Mouse (Mus musculus): Measurements from ENCODE around the gene Fam205a3.
"Not testable (repeated sequence)": the region's sequence is repeated elsewhere in the genome, so short reads cannot be mapped to it uniquely, and the experiment has no call there.

Fam205a3 gene

DNA sequence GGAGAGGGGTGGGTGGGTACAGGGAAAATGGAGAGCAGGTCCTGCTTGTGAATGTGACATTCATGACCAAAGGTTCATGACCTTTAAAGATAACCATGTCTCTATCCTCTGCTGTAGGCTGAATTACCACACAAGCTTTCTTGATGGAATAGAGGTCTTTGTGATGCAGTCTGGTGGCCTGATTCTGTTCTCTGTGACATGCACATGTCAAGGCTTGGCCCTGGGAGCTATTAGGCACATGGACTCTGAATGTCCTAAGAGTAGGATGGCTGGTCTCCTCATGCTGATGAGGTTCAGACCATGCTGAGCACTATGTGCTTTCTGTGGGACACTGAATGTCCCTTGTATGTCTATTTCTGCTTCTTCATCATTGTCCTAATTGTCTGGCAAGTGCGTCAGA is at the start of gene Fam205a3:
Gene Fam205a3, plus strand, starts transcription at position 301 of the 400 bp plus-strand sequence.
- not testable (repeated sequence) for DNase-seq (ENCODE audit: extremely low read depth, low read depth, low spot score)

DNA sequence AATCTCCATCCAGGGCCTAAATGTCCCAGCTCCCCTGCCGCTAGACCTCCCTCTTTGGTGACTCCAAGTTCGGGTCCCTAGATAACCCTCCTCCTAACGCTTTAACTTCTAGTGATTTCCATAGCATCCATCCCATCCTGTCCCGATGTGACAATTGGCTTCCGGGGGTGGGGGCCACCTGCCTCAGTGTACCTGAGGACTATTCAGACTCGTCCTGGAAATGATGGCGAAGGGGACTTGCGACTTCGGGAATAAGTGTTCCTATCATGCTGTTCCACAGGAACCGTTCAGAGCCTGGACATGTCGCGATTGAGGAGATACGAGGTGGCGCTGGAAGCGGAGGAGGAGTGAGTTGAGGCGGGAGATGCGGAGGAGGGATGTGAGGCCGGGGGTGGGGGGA is 24.2 kb upstream of the Fam205a3 start, which contains the start of gene Gm21953:
Gene Gm21953, plus strand, starts transcription at position 301 of the 400 bp plus-strand sequence.
- not testable (repeated sequence) for DNase-seq (ENCODE audit: extremely low read depth, low read depth, low spot score)
